Mouse (Mus musculus) forebrain, postnatal 0 days (tissue): Measurements from ENCODE around the gene Ttll8. TPM values are rescaled to one million over a fixed set of nuclear protein-coding genes. Genes with fewer than 3 reads are reported as not detected.

Experiments
- ATAC-seq: fragments of 200-750 bp; cut with Nextera tagmentation; 2 replicates; pipeline ENCODE4 v1.8.0; 2017; ENCODE audit warnings: mild to moderate bottlenecking, moderate library complexity
- DNase-seq: peaks from one replicate; pipeline ENCODE4 v3.0.0-alpha.2; 2015
- H3K27ac ChIP-seq: fragments of 300-500 bp; sonication (generic); 2 replicates; pipeline ENCODE4 v1.5.1; 2014; ENCODE audit warnings: low read depth, mild to moderate bottlenecking, antibody characterized with exemption, low read length, moderate library complexity, mixed read lengths
- H3K27me3 ChIP-seq: fragments of 300-500 bp; sonication (generic); 2 replicates; pipeline ENCODE4 v1.6.1; 2014; ENCODE audit warnings: mild to moderate bottlenecking, low read length, mixed read lengths; ENCODE audit not compliant: insufficient read depth
- H3K36me3 ChIP-seq: fragments of 300-500 bp; sonication (generic); 2 replicates; pipeline ENCODE4 v1.6.1; 2014; ENCODE audit warnings: mild to moderate bottlenecking, moderate library complexity; ENCODE audit not compliant: insufficient read depth
- H3K4me1 ChIP-seq: fragments of 300-500 bp; sonication (generic); 2 replicates; pipeline ENCODE4 v1.6.1; 2014; ENCODE audit warnings: antibody characterized with exemption; ENCODE audit not compliant: insufficient read depth
- H3K4me2 ChIP-seq: fragments of 300-500 bp; sonication (generic); 2 replicates; pipeline ENCODE4 v1.6.1; 2014; ENCODE audit warnings: low read depth, mild to moderate bottlenecking, moderate library complexity
- H3K4me3 ChIP-seq: fragments of 300-500 bp; sonication (generic); 2 replicates; pipeline ENCODE4 v1.5.1; 2014; ENCODE audit warnings: low read depth, low read length, mixed read lengths
- H3K9ac ChIP-seq: fragments of 300-500 bp; sonication (generic); 2 replicates; pipeline ENCODE4 v1.6.1; 2014; ENCODE audit warnings: mild to moderate bottlenecking
- H3K9me3 ChIP-seq: fragments of 300-500 bp; sonication (generic); 2 replicates; pipeline ENCODE4 v1.6.1; 2016; ENCODE audit warnings: low read length
- CTCF ChIP-seq: sonication (generic); IDR thresholded peaks from 2 replicates; pipeline ENCODE4 v1.5.1; 2016; ENCODE audit warnings: antibody characterized with exemption, control low read depth, low read depth
- whole genome bisulfite sequencing: fragments of 180-500 bp; shearing (Covaris S2); extraction: QIAGEN DNeasy Blood & Tissue Kit; methylation state at CpG from one replicate; pipeline ENCODE4 v1.1.7; 2014; 5-methylcytosine and 5-hydroxymethylcytosine counted together
- polyA plus RNA-seq: library from polyadenylated mRNA; unstranded; fragments of >200 nt; fragmentation: Nextera tagmentation; extraction: Ambion mirVana; gene quantifications from 2 replicates; pipeline ENCODE4 v1.2.1, GENCODE M21; 2015
- total RNA-seq: library from RNA; depleted of rRNA; stranded (reverse); fragments of >200 nt; gene quantifications from 2 replicates; pipeline ENCODE4 v1.2.3, GENCODE M21; 2014; rRNA removed

The Ttll8 gene
- total RNA-seq = 0.15 and 0.52 TPM in 2 replicates
- polyA plus RNA-seq = 0.05 and 0.29 TPM in 2 replicates

DNA sequence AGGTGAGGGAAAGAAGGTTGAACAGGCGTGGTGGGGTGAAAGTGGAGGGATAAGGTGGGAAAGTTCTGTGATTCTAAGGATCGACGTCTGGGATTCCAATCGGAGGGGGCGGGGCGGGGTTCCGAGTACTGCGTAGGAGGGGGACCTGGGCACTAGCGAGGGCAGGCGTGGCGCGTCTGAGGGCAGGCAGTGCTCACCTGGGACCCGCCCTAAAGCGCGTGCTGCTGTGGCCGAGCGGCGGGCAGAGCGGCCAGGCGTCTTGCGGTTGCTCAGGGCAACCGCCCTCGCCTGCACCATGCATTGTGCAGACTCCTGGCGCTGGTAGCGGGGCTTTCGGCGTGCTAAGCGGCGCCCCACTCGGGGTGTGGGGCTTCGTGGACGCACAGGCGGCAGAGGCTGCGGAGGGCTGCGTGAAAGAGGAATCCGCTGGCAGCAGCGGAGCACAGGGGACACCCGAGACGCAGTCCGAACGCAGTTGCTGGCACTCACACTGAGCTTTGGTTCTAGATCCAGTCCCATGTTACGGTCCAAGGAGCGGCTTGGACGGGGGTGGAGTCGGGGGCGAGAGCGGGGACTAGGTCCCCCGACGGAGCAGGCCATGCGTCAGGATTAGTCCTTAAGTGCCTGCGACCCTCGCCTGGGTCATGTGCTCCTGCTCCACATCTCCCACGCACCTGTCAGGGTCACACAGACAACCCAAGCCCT lies at the start of gene Ttll8:
Gene Ttll8, minus strand, starts transcription at position 51 of the 705 bp plus-strand sequence.
- 0 out of 2 replicates have a peak, but pooled peaks cover 5% of the 10 kb centered on the region for H3K4me1 ChIP-seq
- ATAC-seq (peak; percentile 89), DNase-seq (peak; percentile 59)
- H3K4me2 ChIP-seq = peak within 1 kb of the TSS; percentile 90
- H3K27me3 ChIP-seq = no peaks in the 10 kb centered on the region
- 3% methylated on average over 49 of the region's 53 CpGs for WGBS
- H3K9ac ChIP-seq = peak within 1 kb of the TSS; percentile 47
- peak within 1 kb of the TSS; percentile 45 for H3K4me3 ChIP-seq
- no peak within 1 kb of the TSS for H3K27ac ChIP-seq
- H3K36me3 ChIP-seq = no peaks in the 10 kb centered on the region
- no peaks in the 10 kb centered on the region for H3K9me3 ChIP-seq
- no peak for TF ChIP-seq CTCF

DNA sequence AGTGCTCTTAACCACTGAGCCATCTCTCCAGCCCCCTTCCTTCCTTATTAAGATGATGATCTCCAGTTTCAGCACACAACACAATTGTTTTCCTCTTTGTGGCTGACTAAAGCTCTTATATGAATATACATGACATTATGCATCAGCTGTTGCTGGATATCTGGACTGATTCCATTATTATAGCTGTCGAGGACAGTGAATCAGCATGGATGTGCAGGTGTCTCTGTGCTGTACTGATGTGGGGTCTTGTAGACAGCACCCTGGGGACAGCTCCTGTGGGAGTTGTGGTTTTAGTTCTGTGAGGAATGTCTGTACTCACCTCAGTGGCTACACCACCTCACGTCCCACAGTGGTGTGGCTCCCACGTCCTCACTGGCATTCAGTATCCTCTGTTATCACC lies 47.0 kb upstream of the Ttll8 start:
- Histone ChIP-seq H3K27me3 (no peaks in the 10 kb centered on the region), H3K4me2 (no peak overlapping the region), H3K4me1 (no peaks in the 10 kb centered on the region), H3K27ac (no peak overlapping the region), H3K9ac (no peak overlapping the region), H3K36me3 (no peaks in the 10 kb centered on the region), H3K9me3 (no peaks in the 10 kb centered on the region), H3K4me3 (no peak overlapping the region)
- ATAC-seq (no peak), DNase-seq (no peak)
- 61% methylated on average over 3 of the region's 3 CpGs for WGBS
- TF ChIP-seq CTCF = no peak

DNA sequence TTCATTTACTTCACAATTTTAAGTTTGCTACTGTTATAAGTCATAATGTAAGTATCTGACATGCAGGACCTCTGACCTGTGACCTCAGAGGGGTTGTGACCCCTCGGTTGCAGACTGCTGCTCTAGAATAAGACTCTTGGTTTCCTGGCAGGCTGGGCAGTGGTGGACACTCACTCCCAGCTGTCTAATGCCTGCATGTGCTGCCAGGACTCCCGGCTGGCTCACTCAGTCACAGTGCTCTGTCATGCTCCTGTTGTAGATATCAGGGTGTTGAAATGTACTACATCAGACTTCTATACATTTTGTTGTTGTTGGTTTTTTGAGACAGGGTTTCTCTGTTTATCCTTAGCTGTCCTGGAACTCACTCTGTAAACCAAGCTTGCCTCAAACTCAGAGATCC lies 46.1 kb upstream of the Ttll8 start:
- no peak for TF ChIP-seq CTCF
- Histone ChIP-seq H3K36me3 (no peaks in the 10 kb centered on the region), H3K9ac (no peak overlapping the region), H3K27ac (no peak overlapping the region), H3K9me3 (no peaks in the 10 kb centered on the region), H3K27me3 (no peaks in the 10 kb centered on the region), H3K4me3 (no peak overlapping the region), H3K4me1 (no peaks in the 10 kb centered on the region), H3K4me2 (no peak overlapping the region)
- 80% methylated on average over 2 of the region's 2 CpGs for WGBS
- ATAC-seq (no peak), DNase-seq (no peak)

DNA sequence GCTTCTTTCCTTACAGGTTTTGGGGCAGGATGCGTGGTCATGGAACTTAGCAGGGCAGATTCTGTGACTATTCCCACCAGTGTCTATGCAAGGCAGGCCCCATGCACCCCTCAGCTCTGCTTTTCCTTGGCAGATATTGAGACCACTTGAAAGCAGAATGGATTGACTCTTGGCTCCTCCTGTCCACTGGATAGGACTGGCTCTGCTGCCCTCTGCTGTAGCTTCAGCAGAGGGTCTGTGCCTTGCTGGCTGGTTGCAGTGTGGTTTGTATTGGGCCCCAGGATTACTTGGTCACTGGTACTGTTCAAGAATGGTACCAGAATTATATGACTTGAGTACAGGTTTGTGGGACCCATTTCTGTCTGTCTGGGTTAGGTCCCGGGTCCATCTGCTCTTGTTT lies 44.9 kb upstream of the Ttll8 start:
- peak; percentile 65 for TF ChIP-seq CTCF
- H3K27me3 ChIP-seq = no peaks in the 10 kb centered on the region
- H3K27ac ChIP-seq = no peak overlapping the region
- H3K4me1 ChIP-seq = no peaks in the 10 kb centered on the region
- H3K9ac ChIP-seq = no peak overlapping the region
- 85% methylated on average over 2 of the region's 2 CpGs for WGBS
- no peaks in the 10 kb centered on the region for H3K9me3 ChIP-seq
- DNase-seq (peak; percentile 27), ATAC-seq (peak; percentile 55)
- H3K4me2 ChIP-seq = no peak overlapping the region
- no peak overlapping the region for H3K4me3 ChIP-seq
- no peaks in the 10 kb centered on the region for H3K36me3 ChIP-seq

DNA sequence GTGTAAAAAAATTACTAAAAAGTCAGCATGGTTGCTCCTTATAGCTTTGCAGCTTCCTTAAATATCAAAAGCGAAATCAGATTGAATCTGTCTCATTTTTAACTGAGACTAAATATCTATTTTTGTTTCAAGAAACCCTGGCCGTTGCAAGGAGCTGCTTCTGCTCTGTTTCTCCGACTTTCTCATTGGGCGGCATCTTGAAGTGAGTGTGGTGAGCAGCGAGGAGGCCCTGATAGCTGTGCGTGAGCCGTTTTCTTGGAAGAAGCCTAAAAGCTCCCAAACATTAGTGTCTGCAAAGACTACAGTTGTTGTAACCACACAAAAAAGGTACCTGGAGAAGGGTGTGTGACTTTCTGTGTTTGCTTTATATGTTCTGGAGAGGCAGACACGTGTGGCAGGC lies 44.4 kb upstream of the Ttll8 start:
- DNase-seq = no peak
- no peaks in the 10 kb centered on the region for H3K9me3 ChIP-seq
- WGBS = 75% methylated on average over 8 of the region's 8 CpGs
- ATAC-seq = no peak
- H3K4me1 ChIP-seq = no peaks in the 10 kb centered on the region
- H3K27me3 ChIP-seq = no peaks in the 10 kb centered on the region
- H3K27ac ChIP-seq = no peak overlapping the region
- no peak overlapping the region for H3K9ac ChIP-seq
- no peaks in the 10 kb centered on the region for H3K36me3 ChIP-seq
- no peak overlapping the region for H3K4me2 ChIP-seq
- no peak for TF ChIP-seq CTCF
- no peak overlapping the region for H3K4me3 ChIP-seq

DNA sequence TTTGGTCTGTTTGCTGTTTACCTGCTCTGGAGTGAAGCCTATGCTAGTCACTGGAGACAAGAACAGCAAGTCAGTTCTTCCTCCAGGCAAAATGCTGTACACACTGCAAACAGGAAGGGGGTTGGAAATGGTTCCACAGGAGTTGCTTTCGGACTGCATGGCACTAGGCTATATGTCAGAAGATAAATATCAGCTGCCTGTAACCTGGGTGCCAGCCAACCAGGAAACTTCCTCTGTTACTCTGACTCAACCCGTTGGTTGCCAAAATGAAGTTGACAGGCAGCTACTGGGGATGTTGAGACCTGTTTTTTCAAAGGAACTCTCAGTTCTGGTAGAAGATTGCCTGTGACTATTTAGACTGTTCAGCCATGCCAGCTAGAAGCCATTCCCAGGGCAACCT lies 35.0 kb upstream of the Ttll8 start:
- no peaks in the 10 kb centered on the region for H3K4me1 ChIP-seq
- ATAC-seq = no peak
- H3K4me2 ChIP-seq = no peak overlapping the region
- H3K36me3 ChIP-seq = no peaks in the 10 kb centered on the region
- no peaks in the 10 kb centered on the region for H3K27me3 ChIP-seq
- TF ChIP-seq CTCF = no peak
- H3K9ac ChIP-seq = no peak overlapping the region
- H3K27ac ChIP-seq = no peak overlapping the region
- no peaks in the 10 kb centered on the region for H3K9me3 ChIP-seq
- H3K4me3 ChIP-seq = no peak overlapping the region
- WGBS = 68% methylated on average over 2 of the region's 2 CpGs
- DNase-seq = no peak

DNA sequence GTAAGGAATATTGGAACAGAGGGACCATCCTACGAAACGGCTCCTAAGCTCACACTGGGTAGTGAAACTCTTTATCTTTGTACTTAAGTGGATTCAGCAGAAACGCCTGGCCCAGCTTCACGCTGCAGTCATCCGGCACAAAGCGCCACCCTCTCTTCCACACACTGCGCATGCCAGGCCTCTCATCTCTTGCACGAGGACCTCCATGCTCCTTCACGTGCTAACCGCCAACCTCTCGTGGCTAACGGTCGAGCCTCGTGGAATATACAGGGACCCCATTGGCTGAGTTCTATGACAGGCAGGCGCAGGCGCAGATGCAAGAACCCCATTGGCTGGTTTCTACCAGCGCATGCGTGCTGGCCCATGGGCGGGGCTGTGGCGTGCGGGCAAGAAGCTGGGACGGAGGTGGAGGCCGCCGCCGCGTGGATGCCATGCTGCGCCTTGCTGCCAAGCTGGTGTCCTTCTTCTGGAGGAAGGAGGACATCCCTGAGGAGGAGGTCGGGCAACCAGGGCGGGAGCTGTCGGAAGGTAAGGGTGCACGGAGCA lies 28.4 kb upstream of the Ttll8 start, which contains the start of gene Mov10l1:
Gene Mov10l1, plus strand, starts transcription at position 376 of the 546 bp plus-strand sequence.
- Histone ChIP-seq H3K36me3 (no peaks in the 10 kb centered on the region), H3K27me3 (no peaks in the 10 kb centered on the region), H3K27ac (no peak within 1 kb of the TSS), H3K4me2 (no peak within 1 kb of the TSS), H3K9me3 (no peaks in the 10 kb centered on the region), H3K4me1 (no peaks in the 10 kb centered on the region), H3K4me3 (no peak within 1 kb of the TSS), H3K9ac (no peak within 1 kb of the TSS)
- whole genome bisulfite sequencing = 96% methylated on average over 31 of the region's 31 CpGs
- DNase-seq (no peak), ATAC-seq (no peak)
- no peak for TF ChIP-seq CTCF
